Mouse (Mus musculus) midbrain, embryonic 12.5 days (tissue): Measurements from ENCODE around the gene Inhbc. TPM values are rescaled to one million over a fixed set of nuclear protein-coding genes. Genes with fewer than 3 reads are reported as not detected.

Experiments
- ATAC-seq: fragments of 200-750 bp; cut with Nextera tagmentation; 2 replicates; pipeline ENCODE4 v1.8.0; 2017; ENCODE audit warnings: low read depth, moderate TSS enrichment, moderate library complexity; ENCODE audit not compliant: low FRiP score
- H3K27ac ChIP-seq: fragments of 300-500 bp; sonication (generic); replicated peaks from 2 replicates; pipeline ENCODE4 v1.5.1; 2016; ENCODE audit warnings: mild to moderate bottlenecking
- H3K27me3 ChIP-seq: fragments of 300-500 bp; sonication (generic); 2 replicates; pipeline ENCODE4 v1.6.1; 2016; ENCODE audit warnings: mild to moderate bottlenecking
- H3K36me3 ChIP-seq: fragments of 300-500 bp; sonication (generic); 2 replicates; pipeline ENCODE4 v1.6.1; 2016
- H3K4me1 ChIP-seq: fragments of 300-500 bp; sonication (generic); 2 replicates; pipeline ENCODE4 v1.6.1; 2016
- H3K4me2 ChIP-seq: fragments of 300-500 bp; sonication (generic); replicated peaks from 2 replicates; pipeline ENCODE4 v1.6.1; 2016; ENCODE audit warnings: mild to moderate bottlenecking, moderate library complexity
- H3K4me3 ChIP-seq: fragments of 300-500 bp; sonication (generic); 2 replicates; pipeline ENCODE4 v1.5.1; 2016; ENCODE audit warnings: mild to moderate bottlenecking
- H3K9ac ChIP-seq: fragments of 300-500 bp; sonication (generic); replicated peaks from 2 replicates; pipeline ENCODE4 v1.6.1; 2016; ENCODE audit warnings: mild to moderate bottlenecking, moderate library complexity
- H3K9me3 ChIP-seq: fragments of 300-500 bp; sonication (generic); 2 replicates; pipeline ENCODE4 v1.6.1; 2016; ENCODE audit warnings: mild to moderate bottlenecking
- WGBS: fragments of 180-500 bp; shearing (Covaris S2); methylation state at CpG from one replicate; pipeline ENCODE4 v1.1.7; 2016; 5-methylcytosine and 5-hydroxymethylcytosine counted together
- polyA plus RNA-seq: library from polyadenylated mRNA; unstranded; fragments of >200 nt; fragmentation: Nextera tagmentation; extraction: Ambion mirVana; gene quantifications from 2 replicates; pipeline ENCODE4 v1.2.1, GENCODE M21; 2016

The Inhbc gene
- polyA plus RNA-seq, 1 experiment from 2014 or later = not detected

DNA sequence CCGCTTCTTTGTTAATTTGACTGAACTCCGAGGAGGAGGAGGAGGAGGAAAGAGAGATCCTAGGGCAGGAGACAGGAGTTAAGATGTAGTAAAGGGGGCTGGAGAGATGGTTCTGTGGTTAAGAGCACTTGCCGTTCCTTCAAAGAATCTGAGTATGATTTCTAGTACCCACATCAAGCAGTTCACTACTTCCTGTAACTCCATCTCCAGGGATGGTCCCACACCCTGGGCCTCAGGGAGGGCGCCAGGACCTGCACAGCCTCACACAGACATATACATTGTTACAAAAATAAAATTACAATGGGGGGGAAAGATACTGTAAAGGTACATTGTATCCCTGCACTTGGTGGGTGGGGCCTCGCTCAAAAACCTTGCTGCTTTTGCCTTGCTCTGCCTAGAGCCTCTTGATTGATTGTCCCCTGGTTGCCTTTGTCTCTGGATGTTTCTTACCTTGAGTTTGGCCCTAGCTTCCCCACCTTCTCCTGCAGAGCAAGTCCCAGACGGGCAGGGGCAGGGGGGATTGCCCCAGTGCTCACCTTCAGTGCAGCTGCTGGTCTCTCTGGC lies 32.6 kb downstream of the Inhbc start:
- H3K27ac ChIP-seq = no peak overlapping the region
- no peak overlapping the region for H3K9ac ChIP-seq
- H3K36me3 ChIP-seq = no peaks in the 10 kb centered on the region
- H3K27me3 ChIP-seq = peaks cover 44% of the 10 kb centered on the region
- WGBS = 82% methylated on average over 6 of the region's 6 CpGs
- no peak overlapping the region for H3K4me3 ChIP-seq
- ATAC-seq = no peak
- peaks cover 36% of the 10 kb centered on the region for H3K4me1 ChIP-seq
- no peaks in the 10 kb centered on the region for H3K9me3 ChIP-seq
- no peak overlapping the region for H3K4me2 ChIP-seq

DNA sequence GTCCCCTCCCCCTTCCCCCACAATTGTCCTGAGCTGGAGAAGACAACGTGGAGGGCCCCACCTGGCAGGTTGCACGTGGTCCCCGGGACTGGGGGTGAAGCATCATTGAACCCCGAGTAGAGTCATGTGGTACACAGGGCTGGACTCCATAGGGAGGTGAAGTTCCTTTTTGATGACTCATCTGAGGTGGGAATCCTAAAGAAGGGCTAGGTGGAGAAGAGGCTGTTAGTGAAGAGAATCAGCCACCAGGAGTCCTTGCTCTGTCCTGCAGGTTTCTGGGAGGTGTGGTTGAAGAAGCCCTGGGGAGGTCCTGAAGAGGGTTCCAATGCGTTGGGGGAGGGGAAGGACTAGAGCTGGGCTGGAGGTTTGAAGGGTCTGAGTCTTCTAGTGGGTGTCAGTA lies 33.3 kb downstream of the Inhbc start:
- H3K27ac ChIP-seq = no peak overlapping the region
- WGBS = 71% methylated on average over 5 of the region's 5 CpGs
- H3K9me3 ChIP-seq = no peaks in the 10 kb centered on the region
- no peak overlapping the region for H3K4me3 ChIP-seq
- no peak overlapping the region for H3K9ac ChIP-seq
- no peak for ATAC-seq
- H3K4me1 ChIP-seq = peaks cover 31% of the 10 kb centered on the region
- H3K4me2 ChIP-seq = no peak overlapping the region
- peaks cover 41% of the 10 kb centered on the region for H3K27me3 ChIP-seq
- H3K36me3 ChIP-seq = no peaks in the 10 kb centered on the region

DNA sequence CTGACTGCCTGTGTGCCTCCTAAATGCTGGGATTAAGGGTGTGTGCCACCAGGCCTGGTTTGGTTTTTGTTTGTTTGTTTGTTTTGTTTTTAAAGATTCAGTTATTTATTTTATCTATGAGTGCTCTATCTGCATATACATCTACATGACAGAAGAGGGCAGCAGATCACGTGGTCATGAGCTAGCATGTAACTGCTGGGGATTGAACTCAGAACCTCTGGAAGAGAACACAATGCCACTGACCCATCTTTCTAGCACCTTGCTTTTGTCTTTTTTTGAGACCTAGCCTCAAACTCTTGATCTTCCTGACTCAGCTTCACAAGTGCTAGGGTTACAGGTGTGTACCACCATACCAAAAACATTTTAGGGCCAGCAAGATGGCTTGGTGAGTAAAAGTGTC lies 35.0 kb downstream of the Inhbc start:
- Histone ChIP-seq H3K4me3 (no peak overlapping the region), H3K27me3 (peaks cover 32% of the 10 kb centered on the region), H3K27ac (no peak overlapping the region), H3K9me3 (no peaks in the 10 kb centered on the region), H3K4me1 (peaks cover 14% of the 10 kb centered on the region), H3K9ac (no peak overlapping the region), H3K4me2 (no peak overlapping the region), H3K36me3 (no peaks in the 10 kb centered on the region)
- 63% methylated on average over 1 of the region's 1 CpGs for WGBS
- ATAC-seq = no peak

DNA sequence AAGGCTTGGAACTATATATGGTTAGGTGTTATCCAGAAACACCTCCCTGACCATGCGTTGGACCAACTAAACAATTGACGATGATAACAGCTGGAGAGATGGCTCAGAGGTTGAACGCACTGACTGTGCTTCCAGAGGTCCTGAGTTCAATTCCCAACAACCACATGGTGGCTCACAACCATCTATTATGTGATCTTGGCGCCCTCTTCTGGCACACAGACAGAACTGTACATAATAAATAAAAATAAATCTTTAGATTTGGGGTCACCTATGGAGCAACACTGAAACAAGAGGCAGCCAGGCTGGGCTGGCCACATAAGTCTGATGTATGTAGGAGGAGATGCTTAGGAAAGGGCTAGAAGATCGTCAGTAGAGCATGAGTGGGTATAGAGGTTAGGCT lies 37.1 kb downstream of the Inhbc start:
- Histone ChIP-seq H3K27me3 (peaks cover 37% of the 10 kb centered on the region), H3K4me3 (no peak overlapping the region), H3K27ac (no peak overlapping the region), H3K4me2 (no peak overlapping the region), H3K9ac (no peak overlapping the region), H3K9me3 (no peaks in the 10 kb centered on the region), H3K36me3 (no peaks in the 10 kb centered on the region), H3K4me1 (no peaks in the 10 kb centered on the region; the same call in 1 of the 2 replicates)
- WGBS = 70% methylated on average over 5 of the region's 5 CpGs
- no peak for ATAC-seq

DNA sequence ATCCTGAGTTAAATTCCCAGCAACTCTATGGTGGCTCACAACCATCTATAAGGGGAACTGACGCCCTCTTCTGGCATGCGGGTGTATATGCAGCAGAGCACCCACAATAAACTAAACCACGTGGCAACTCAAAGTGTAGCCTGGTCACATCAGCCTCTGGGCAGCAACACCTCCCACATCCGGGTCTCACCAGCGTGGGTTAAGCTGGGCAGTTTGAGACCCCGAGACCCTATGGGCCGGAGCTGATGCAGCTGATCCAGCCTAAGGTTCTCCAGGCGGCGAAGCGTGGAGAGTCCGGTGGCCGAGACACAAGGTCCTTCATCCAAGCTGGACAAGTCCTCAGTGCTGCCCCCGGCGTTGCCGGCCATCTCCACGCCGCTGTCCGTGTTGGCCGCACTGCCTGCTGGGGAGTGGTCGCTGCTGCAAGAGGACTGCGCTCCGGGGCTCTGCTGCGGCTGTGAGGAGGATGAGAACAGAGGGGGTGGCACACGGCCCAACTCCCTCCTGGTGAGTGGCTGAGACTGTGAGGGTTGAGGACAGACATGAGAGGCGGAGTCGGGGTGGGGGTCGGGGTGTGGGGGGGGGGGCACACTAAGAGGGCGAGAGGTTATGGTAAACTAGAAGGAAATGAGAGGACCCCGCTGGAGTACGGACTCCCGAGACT lies 37.9 kb downstream of the Inhbc start:
- Histone ChIP-seq H3K9me3 (no peaks in the 10 kb centered on the region), H3K9ac (no peak overlapping the region; the same call in 1 of the 2 replicates), H3K36me3 (no peaks in the 10 kb centered on the region), H3K4me3 (peak overlapping the region; percentile 27), H3K27me3 (peaks cover 37% of the 10 kb centered on the region), H3K4me2 (peak overlapping the region; percentile 46), H3K27ac (no peak overlapping the region), H3K4me1 (no peaks in the 10 kb centered on the region; the same call in 1 of the 2 replicates)
- peak; percentile 41; the same call in 1 of the 2 replicates for ATAC-seq
- 33% methylated on average over 30 of the region's 31 CpGs for WGBS

DNA sequence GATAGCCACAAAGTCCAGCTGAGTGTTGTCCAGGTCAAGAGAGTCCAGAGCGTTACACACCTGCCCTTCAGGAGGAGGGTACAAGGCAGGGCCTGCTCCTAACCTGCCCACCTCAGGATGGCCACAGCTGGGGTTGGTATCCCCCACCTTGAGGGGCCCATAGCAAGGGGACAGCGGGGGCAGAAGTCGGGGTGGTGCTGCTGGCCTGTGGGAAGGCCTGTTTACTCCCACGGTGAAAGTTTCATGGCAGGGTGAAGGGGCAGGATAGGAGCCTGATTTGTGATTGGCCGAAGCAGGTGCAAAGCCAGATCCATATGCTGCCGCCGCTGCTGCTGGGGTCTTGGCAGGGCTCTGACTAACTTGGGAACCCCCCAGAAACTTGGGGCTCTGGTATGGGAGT lies 40.0 kb downstream of the Inhbc start:
- H3K36me3 ChIP-seq = no peaks in the 10 kb centered on the region
- H3K9me3 ChIP-seq = no peaks in the 10 kb centered on the region
- H3K9ac ChIP-seq = no peak overlapping the region
- no peak overlapping the region for H3K4me2 ChIP-seq
- H3K4me3 ChIP-seq = no peak overlapping the region
- no peak for ATAC-seq
- peaks cover 58% of the 10 kb centered on the region for H3K27me3 ChIP-seq
- peaks cover 12% of the 10 kb centered on the region for H3K4me1 ChIP-seq
- H3K27ac ChIP-seq = no peak overlapping the region
- WGBS = 84% methylated on average over 7 of the region's 7 CpGs

DNA sequence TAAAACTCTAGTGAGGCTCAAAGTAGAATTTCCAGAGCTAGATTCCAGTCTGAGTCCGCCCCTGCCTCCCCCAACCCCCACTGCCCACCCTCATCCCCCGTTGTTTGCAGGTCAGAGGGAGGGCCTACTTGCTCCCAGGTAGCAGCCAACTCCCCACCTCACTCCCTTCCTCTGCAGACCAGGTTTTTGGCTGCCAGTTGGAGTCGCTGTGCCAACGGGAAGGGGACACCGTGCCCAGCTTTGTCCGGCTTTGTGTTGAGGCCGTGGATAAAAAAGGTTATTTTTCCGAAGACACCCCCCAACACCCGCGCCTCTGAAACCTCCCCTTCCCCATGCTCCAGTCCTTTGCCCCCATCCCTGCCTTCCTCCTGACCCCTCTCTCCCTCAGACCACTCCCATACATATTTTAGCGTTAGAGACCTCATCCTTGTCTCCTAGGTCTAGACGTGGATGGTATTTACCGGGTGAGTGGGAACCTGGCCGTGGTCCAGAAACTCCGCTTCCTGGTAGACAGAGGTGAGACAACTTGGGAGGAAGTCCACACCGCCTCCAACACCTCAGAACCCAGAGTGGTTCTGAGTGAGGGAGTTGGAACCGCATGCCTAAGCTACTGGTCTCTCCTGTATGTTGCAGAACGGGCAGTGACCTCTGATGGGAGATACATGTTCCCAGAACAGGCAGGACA lies 42.6 kb downstream of the Inhbc start:
- H3K9ac ChIP-seq = no peak overlapping the region
- no peak overlapping the region for H3K4me2 ChIP-seq
- H3K27me3 ChIP-seq = peaks cover 84% of the 10 kb centered on the region
- no peak overlapping the region for H3K27ac ChIP-seq
- no peaks in the 10 kb centered on the region for H3K9me3 ChIP-seq
- ATAC-seq = no peak
- WGBS = 52% methylated on average over 18 of the region's 18 CpGs
- H3K36me3 ChIP-seq = no peaks in the 10 kb centered on the region
- H3K4me3 ChIP-seq = no peak overlapping the region
- peaks cover 12% of the 10 kb centered on the region for H3K4me1 ChIP-seq

DNA sequence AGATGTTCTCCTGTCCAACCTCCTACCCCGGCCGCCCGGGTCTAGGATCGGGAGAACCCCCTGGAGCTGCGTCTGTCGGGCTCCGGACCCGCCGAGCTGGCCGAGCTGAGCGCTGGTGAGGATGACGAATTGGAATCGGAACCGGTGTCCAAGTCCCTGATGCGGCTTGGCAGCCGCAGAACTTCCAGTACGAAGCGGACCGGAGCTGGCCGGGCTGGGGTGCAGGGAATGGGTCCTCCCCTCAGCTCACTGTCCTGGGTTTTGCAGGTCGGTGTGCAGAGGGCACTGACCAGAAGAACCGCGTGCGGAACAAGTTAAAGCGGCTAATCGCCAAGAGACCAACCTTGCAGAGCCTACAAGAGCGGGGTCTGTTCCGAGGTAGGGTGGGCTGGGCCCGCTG lies 43.4 kb downstream of the Inhbc start:
- peak overlapping the region; percentile 37 for H3K4me3 ChIP-seq
- no peaks in the 10 kb centered on the region for H3K9me3 ChIP-seq
- WGBS = 3% methylated on average over 29 of the region's 29 CpGs
- H3K36me3 ChIP-seq = no peaks in the 10 kb centered on the region
- H3K27me3 ChIP-seq = peaks cover 92% of the 10 kb centered on the region
- no peak for ATAC-seq
- H3K27ac ChIP-seq = no peak overlapping the region
- peaks cover 12% of the 10 kb centered on the region for H3K4me1 ChIP-seq
- 0 out of 2 replicates have a peak overlapping the region, but pooled peaks have one; percentile 46 for H3K9ac ChIP-seq
- H3K4me2 ChIP-seq = peak overlapping the region; percentile 58

DNA sequence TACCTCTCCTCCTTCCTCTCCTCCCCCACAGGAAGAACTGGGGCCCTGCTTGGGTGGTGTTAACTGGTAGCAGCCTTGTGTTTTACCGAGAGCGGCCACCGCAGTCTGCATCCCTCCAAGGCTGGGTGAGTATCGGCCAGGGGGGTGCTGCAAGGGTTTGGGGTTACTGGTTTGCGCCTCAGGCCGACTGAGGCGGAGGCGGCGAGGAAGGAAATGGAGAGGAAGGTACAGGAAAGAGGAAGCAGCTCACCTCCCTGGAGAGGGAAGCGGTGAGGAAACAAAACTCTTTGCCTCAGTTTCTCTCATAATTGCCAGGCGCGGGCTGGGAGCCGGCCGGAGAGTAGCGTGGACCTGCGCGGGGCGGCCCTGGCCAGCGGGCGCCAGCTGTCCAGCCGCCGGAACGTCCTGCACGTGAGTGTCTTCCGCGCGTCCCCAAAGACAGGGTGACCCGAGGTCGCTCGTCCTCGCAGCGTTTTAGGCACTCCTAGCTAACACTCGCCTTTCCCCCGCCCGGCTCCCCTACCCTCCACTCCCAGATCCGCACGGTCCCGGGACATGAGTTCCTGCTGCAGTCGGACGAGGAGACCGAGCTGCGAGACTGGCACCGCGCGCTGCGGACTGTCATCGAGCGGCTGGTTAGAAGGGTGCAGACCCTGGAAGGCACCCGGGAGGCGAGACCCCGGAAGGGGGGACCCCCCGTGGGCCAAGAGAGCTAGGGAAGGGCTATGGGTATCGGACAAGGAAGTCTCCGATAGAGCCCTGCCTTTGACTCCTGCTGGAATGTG lies 44.0 kb downstream of the Inhbc start:
- peaks cover 12% of the 10 kb centered on the region for H3K4me1 ChIP-seq
- no peaks in the 10 kb centered on the region for H3K36me3 ChIP-seq
- WGBS = 2% methylated on average over 53 of the region's 54 CpGs
- no peak overlapping the region for H3K27ac ChIP-seq
- no peaks in the 10 kb centered on the region for H3K9me3 ChIP-seq
- H3K4me3 ChIP-seq = peak overlapping the region; percentile 37
- H3K27me3 ChIP-seq = peaks cover 89% of the 10 kb centered on the region
- ATAC-seq = no peak
- peak overlapping the region; percentile 46; the same call in 1 of the 2 replicates for H3K9ac ChIP-seq
- peak overlapping the region; percentile 58 for H3K4me2 ChIP-seq

DNA sequence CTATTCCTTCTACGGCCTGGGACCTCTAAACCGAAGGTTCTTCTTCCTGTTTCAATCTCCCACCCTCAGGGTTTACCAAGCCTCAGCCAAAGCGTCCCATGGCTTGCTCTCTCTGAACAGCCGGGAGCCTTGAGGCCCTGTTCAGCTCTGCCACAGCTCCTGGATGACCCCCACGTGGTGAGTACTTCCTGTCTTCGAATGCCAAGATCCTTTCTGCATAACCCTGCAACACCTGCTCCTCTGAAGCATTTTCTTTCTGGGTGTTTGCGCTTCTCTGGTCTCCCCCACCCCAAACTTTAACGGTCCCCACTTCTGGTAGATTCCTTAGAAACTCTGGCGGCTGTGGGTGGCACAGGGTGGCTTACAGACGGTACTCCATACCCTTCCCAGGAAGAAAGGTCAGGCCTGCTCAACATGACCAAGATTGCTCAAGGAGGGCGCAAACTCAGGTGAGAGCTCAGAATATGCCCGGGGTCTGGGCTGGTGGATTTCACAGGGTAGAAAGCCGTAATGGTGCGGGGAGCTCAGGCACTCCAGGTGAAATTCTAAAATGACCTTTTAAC lies 44.7 kb downstream of the Inhbc start:
- Histone ChIP-seq H3K9ac (no peak overlapping the region), H3K4me2 (peak overlapping the region; percentile 58; the same call in 1 of the 2 replicates), H3K36me3 (no peaks in the 10 kb centered on the region), H3K9me3 (no peaks in the 10 kb centered on the region), H3K4me1 (peaks cover 12% of the 10 kb centered on the region), H3K27me3 (peaks cover 94% of the 10 kb centered on the region), H3K4me3 (peak overlapping the region; percentile 37; the same call in 1 of the 2 replicates), H3K27ac (no peak overlapping the region)
- WGBS = 33% methylated on average over 14 of the region's 14 CpGs
- no peak for ATAC-seq

DNA sequence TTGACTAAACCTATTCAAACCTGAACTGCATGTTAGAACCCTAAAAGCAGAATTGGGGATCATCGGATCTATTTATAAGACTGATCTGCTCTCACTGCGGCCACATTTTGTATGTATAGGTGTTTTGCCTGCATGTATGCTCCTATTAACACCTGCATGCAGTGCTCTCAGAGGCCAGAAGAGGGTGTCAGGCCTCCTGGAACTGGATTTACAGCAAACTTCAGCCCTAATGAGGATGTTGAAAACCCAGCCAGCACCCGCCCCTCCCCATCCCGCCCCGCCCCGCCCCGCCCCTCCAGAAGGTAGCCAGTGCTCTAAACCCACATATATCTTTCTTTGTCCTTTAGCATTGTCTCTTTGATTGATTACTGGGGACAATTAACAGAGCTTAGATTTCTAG lies 45.7 kb downstream of the Inhbc start:
- ATAC-seq = no peak
- no peak overlapping the region for H3K9ac ChIP-seq
- WGBS = 13% methylated on average over 7 of the region's 7 CpGs
- no peak overlapping the region for H3K4me2 ChIP-seq
- no peak overlapping the region for H3K4me3 ChIP-seq
- H3K36me3 ChIP-seq = no peaks in the 10 kb centered on the region
- peaks cover 85% of the 10 kb centered on the region for H3K27me3 ChIP-seq
- H3K9me3 ChIP-seq = no peaks in the 10 kb centered on the region
- H3K27ac ChIP-seq = no peak overlapping the region
- H3K4me1 ChIP-seq = peaks cover 12% of the 10 kb centered on the region
